Mouse (Mus musculus) myocyte (in vitro differentiated cells): ENCODE measurements around the gene Sorcs2.

Source experiments
- E2F4 ChIP-seq: IDR thresholded peaks from one replicate; pipeline ENCODE4 v1.6.1; 2011; ENCODE audit warnings: mild to moderate bottlenecking, control low read depth, moderate library complexity; ENCODE audit not compliant: insufficient read depth
- POLR2A ChIP-seq: IDR thresholded peaks from one replicate; pipeline ENCODE4 v1.6.1; 2011; ENCODE audit warnings: low read depth, mild to moderate bottlenecking, control low read depth, moderate library complexity; ENCODE audit not compliant: insufficient read length

GRCm38 (mm10) chr5:36292321-36292720 is 105.6 kb downstream of the Sorcs2 start:
- TF ChIP-seq POLR2A, result no peak
- TF ChIP-seq E2F4, result no peak
